Mouse (Mus musculus) R1 (cell line): Measurements from ENCODE around the gene Gucy1a1.
"Not testable (repeated sequence)": the region's sequence is repeated elsewhere in the genome, so short reads cannot be mapped to it uniquely, and the experiment has no call there.

Source experiments
- DNase-seq: peaks from one replicate; pipeline ENCODE4 v3.0.0-alpha.2; 2018; ENCODE audit warnings: low read depth, low spot score

The Gucy1a1 gene

DNA sequence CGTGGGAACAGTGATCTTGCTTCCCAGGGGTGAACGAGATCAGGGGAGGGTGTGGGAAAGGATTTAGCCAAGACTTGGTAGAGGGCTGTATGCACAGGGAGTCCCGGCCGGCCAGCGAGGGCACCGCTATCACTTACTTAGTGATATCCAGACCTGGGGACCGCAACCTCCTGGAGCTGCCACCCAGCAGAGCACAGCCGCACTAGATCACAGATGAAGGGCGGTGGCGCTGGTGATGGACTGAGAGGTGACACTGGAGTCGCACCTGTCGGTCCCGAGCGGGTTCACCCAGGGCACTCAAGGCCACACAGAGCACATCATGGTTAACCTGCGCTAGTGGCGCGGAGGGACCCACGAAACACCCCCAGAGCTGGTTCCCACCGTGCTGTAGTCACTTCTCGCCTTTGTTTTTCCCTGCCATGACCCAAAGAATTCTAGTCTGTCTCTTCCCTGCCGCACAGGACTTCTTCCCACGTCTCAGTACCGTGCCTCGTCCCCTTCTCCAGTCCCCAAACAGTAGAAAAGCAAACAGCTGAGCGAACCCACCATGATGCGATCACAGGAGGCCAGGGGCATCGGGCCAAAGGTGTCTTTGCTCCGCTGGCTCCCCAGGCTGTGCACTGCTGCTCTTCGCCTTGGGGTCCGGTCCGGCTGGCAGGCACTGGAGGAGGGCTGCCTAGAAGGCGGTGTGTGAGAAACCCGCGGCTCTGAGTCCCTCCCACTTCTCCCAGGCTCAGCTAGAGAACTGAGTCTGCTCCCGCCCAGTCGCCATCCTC, at the start of gene Gucy1a1:
Gucy1a1 (minus strand) TSS at position 664 of the 776 bp plus-strand sequence.
- peak; percentile 22 for DNase-seq

- DNase-seq: no peak
Measured at GRCm38 (mm10) chr3:82191559-82192245, 46.1 kb upstream of the Gucy1a1 start.

DNA sequence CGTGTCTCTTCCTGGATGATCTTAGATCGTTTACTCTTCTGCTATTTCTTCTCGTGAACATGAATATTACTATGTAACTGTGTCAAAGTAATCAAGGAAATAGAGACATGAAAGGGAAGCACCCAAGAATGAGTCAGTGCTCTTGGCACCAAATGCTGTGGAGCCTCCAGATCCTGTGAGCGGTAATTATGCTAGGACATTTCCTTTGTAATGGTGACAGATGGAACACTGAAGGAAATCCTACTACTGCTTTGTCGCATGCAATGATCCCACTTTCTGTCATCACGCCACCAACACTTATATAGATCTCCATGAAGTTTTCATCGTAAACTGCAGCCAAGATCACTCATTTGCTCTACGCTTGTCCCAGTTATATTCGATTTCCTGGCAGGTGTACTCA, 40.0 kb upstream of the Gucy1a1 start:
- no peak for DNase-seq

GRCm38 (mm10) chr3:82181500-82181899, 35.9 kb upstream of the Gucy1a1 start:
- DNase-seq: no peak

DNA sequence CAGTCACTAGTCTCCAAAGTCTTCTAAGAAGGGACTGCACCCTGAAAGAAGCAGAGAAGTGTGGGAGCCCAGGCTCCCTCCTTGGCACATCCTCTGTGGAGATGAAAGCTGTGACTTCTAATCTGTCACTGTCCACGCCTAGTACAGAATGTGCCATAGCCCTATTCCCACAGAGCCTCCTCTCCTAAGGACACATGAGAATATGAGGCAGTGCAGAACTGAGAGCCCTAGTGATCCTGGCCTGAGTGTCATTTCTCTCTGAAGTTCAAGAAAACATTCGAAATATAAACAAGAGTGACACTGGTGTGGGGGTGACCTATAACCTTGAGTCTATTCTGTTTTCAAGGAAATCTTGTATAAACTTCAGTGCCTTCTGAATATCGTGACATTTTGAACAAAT, 34.7 kb upstream of the Gucy1a1 start:
- DNase-seq: no peak

DNA sequence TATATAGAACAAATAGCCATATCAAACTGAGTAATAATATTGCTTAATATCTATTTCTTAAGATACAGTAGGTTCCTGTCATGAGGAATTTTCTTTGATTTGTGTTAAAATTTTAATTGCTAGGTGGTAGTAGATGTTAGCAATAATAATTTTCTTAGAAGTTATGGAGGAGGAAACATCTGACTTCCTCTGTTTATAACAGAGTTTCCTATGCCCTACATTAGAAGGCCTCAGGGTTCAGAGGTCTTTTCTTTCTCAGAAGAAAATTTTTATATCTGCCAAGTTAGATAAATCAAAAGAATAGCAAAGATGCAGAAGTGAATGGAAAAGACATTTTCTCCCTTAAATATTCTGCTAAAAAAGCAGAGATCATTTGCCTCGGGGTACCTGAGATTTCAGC, 29.9 kb upstream of the Gucy1a1 start:
- no peak for DNase-seq

DNA sequence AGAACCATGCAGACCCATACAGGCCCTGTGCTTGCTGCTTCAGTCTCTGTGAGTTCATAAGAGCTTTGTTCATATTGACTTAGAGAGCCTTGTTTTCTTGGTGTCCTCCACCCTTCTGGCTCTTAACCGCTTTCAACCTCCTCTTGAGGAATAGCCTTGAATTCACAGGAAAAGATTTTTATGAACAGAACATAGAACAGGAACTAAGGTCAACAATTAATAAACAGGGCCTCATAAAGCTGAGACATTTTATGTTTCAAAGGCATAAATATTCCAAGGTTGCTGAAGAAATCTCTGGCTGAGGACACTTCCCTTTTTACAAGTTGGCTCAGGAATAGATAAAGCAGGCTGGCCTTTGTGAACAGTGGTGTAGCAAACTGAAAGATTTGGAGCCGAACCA, 21.5 kb upstream of the Gucy1a1 start:
- DNase-seq: no peak

DNA sequence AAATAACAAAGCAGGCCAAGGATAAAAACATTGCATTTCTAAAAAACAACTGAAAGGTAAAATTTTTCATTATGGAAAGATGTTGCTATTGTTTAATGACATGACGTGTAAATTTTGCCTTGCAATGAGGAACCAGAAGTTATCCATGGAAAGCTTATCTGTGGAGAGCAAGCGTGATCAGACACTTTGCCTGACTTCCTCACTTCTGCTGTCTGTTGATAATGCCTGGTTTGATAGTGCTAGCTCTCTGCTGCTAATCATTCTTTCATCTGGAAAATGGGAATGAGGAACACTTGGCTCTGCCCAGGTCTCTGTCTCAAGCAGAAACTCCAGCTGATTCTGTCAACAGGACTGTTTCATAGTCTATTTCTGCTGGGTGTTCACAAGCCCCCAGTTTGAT, 20.3 kb upstream of the Gucy1a1 start:
- no peak for DNase-seq

DNA sequence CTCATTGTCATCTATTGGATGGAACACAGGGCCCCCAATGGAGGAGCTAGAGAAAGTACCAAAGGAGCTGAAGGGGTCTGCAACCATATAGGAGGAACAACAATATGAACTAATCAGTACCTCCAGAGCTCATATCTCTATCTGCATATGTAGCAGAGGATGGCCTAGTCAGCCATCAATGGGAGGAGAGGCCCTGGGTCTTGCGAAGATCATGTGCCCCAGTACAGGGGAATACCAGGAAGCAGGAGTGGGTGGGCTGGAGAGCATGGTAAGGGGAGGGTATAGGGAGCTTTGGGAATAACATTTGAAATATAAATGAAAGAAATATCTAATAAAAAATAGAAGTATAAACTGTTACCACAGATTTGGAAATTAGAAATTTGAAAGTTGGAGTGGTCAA, 17.4 kb upstream of the Gucy1a1 start:
- DNase-seq: not testable (repeated sequence)

- no peak for DNase-seq
Measured at GRCm38 (mm10) chr3:82145978-82146377, 389 bp upstream of the Gucy1a1 start.

DNA sequence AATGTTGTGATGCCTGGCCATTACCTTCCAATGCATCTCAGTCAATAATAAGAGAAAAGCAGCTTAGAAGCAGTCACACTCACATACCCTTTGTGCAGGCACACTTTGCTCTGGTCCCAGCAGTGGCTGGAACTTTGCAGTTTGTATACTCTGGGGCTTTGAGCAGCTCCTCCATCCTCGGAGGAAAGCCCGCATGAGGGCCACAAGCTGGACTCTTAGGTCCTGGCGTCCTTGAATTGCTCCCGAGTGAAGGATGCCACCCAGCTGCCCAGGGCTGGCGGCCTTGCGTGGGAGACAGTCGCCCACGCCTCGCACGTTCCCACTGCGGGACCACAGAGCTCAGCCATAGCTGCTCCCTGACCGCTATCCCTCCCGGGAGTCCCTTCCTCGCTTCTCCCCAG, 864 bp downstream of the Gucy1a1 start:
- no peak for DNase-seq

DNA sequence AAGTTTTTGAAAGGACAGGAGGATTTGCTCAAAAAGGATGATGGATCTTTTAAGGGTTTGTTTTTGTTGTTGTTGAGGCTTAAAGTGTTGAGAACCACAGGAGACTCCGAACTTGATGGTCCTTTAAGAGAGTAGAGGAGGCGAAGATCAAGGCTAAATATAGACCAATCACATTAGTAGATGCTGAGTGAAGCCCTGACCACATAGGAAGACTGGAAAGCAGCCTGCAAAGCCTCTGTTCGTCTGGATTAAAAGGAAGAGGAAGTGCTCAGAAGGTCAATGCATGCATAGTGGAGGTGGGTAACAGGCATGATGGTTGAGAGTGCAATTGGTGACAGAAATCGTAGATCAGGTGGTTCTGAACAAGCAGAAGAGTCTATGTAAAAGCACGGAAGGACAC, 4.8 kb downstream of the Gucy1a1 start:
- no peak for DNase-seq

DNA sequence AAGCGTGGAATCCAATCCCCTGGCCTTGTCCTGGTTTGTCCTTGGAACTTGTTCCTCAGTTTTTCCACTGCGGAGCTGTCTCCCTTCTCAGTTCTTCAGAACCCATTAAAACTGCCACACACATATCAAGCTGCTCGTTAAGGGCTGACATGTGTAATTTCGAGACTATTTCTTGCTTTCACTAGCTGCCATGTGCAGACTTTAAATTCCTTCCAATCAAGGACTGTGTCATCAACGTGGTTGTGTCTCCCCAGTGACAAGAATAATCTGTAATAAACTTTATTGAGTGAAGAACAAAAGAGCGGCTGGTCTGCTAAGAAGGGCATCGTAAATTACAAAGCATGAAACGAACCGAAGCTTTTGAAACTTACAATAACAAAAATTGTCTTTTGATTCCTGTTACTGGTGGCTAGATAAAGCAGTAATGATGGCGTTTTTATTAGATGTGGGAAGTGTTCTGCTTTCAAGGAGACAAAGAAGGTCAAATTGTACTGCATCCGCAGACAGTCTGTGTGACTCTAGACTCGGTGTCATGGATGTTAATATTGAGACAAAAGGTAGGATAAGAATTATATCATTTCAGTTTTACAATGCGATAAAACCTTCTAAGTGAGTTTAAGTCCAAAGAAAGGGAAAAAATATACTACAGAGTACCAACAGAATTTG, 7.5 kb downstream of the Gucy1a1 start:
- DNase-seq: no peak

DNA sequence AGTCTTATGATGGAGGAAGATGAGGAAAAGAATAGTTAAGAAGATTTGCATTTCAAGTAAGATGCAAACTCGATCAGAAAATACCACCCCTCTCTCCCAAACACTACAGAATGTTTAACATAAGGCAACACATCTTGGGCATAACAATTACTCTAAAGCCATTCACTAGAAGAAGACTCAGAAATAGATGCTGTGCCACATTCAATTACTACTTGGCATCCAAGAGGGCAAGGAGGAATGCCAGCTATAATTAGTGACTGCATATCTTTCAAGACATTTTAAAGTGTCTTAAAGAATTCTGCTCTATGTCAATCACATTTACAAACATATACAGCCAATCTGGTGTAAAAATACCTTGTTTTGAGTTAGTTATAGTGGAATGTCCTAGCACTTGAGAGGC, 10.1 kb downstream of the Gucy1a1 start:
- DNase-seq: no peak

DNA sequence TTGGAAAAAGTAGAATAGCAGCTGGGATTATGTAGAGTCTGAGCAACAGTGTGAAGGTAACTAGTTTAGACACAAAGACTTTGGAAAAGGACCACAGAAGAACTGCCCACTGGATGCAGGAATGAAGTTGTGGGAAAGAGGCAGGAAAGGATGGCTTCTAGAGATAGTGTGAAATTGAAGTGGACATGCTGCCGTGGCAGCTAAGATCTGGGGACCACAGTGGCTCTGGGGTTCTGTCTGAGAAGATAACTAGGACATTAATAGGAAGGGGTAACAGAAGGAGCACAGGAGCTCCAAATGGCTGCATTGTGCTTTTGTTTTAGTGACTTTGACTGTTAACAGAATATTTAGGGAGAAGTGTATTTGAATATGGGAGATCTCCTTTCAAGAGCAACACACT, 16.3 kb downstream of the Gucy1a1 start:
- DNase-seq: no peak

- no peak for DNase-seq
Measured at GRCm38 (mm10) chr3:82124567-82124966, 21.0 kb downstream of the Gucy1a1 start.

- DNase-seq: no peak
Measured at GRCm38 (mm10) chr3:82118916-82119315, 26.7 kb downstream of the Gucy1a1 start.

DNA sequence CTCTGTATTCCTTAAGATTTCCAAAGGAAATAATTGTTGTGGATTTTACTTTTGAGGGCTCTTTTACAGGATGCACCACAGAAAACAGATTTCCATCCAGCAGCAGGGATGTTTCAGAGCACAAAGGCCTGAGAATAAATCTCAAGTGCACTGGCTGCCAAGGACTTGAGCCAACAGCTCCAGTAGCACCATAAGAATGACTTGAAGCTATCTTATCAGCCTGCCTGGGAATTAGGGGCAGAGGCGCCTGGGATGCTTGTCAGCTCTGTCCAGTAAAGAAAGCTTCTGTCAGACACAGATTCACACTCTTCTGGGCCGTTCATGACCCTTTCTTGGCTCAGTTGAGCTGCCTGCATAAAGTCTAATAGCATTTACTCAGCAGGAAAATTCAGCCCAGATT, 33.1 kb downstream of the Gucy1a1 start:
- no peak for DNase-seq

DNA sequence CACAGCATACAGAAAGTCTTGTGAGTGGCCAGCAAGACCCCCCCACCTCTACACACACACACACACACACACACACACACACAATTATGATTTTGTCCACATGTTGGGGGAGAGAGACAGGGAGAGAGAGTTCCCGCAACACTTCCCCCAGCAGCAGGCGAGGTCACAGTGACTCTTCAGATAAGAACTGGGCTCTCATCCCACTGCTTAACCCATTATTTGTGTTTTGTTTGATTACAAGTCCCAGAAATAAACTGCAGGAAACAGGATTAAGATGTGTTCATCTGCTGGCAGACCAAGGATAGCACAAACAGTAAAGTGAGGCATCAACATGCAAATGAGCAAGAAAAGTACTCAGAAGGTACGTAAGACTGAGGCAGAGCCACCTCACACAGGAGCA, 33.6 kb downstream of the Gucy1a1 start:
- no peak for DNase-seq

DNA sequence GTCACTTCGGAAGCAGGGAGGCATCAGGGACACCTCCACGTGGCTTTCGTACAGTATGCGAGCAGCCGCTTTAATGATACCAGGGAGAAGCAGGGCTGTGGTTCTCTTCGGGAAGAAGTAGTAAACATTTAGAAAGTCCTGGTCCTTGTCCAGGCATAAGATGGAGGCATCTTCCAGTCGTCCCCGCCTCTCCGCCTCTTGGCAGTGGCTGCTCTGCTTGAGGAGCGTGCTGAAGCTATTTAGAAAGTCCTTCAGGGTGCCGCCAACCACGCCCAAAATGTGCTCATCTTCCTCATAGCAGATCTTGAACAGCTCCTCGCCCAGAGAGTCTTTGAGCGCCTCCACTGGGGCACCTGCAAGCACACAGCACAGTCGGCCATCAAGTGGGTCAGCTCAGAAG, 36.6 kb downstream of the Gucy1a1 start:
- peak; percentile 7 for DNase-seq

- DNase-seq: no peak
Measured at GRCm38 (mm10) chr3:82104229-82104628, 41.4 kb downstream of the Gucy1a1 start.

- DNase-seq: no peak
Measured at GRCm38 (mm10) chr3:82099127-82099526, 46.5 kb downstream of the Gucy1a1 start.

DNA sequence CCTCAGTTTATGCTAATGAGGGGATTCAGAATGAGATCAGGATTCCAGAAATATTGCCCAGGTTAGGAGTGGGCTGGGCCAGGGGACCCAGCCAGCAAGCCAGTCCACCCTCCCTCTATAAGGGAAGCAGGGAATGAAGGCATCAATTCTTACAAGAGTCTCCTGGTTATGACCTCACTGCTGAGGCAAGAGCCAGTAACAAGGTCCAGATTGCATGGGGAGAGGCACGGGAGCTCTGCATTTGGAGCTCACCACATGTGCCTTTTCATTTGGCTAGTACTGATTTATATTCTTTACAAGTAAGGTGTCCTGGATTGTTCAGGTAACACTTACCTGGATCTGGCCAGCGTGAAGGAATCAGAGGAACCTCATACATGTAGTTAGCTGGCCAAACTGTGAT, 48.8 kb downstream of the Gucy1a1 start:
- no peak for DNase-seq
